Mouse (Mus musculus) heart, embryonic 13.5 days (tissue): Measurements from ENCODE around the gene Mtmr4. TPM values are rescaled to one million over a fixed set of nuclear protein-coding genes. Genes with fewer than 3 reads are reported as not detected.

Experiments used
- ATAC-seq: fragments of 200-750 bp; cut with Nextera tagmentation; 2 replicates; pipeline ENCODE4 v1.8.0; 2017; ENCODE audit warnings: moderate TSS enrichment; ENCODE audit not compliant: insufficient number of reproducible peaks, low FRiP score, low TSS enrichment; ENCODE audit errors: extremely low read depth
- H3K27ac ChIP-seq: fragments of 300-500 bp; sonication (generic); replicated peaks from 2 replicates; pipeline ENCODE4 v1.5.1; 2015; ENCODE audit warnings: moderate library complexity, mild to moderate bottlenecking, inconsistent platforms
- H3K27me3 ChIP-seq: fragments of 300-500 bp; sonication (generic); replicated peaks from 2 replicates; pipeline ENCODE4 v1.6.1; 2015; ENCODE audit warnings: mild to moderate bottlenecking, inconsistent platforms
- H3K36me3 ChIP-seq: fragments of 300-500 bp; sonication (generic); 2 replicates; pipeline ENCODE4 v1.6.1; 2015; ENCODE audit warnings: mild to moderate bottlenecking, inconsistent platforms
- H3K4me1 ChIP-seq: fragments of 300-500 bp; sonication (generic); 2 replicates; pipeline ENCODE4 v1.6.1; 2015; ENCODE audit warnings: inconsistent platforms
- H3K4me2 ChIP-seq: fragments of 300-500 bp; sonication (generic); 2 replicates; pipeline ENCODE4 v1.6.1; 2015; ENCODE audit warnings: inconsistent platforms, mild to moderate bottlenecking, moderate library complexity
- H3K4me3 ChIP-seq: fragments of 300-500 bp; sonication (generic); 2 replicates; pipeline ENCODE4 v1.5.1; 2015; ENCODE audit warnings: moderate library complexity, mild to moderate bottlenecking, inconsistent platforms
- H3K9ac ChIP-seq: fragments of 300-500 bp; sonication (generic); 2 replicates; pipeline ENCODE4 v1.6.1; 2015; ENCODE audit warnings: inconsistent platforms, mild to moderate bottlenecking, moderate library complexity
- H3K9me3 ChIP-seq: fragments of 300-500 bp; sonication (generic); 2 replicates; pipeline ENCODE4 v1.6.1; 2016; ENCODE audit warnings: inconsistent platforms
- WGBS: fragments of 180-500 bp; shearing (Covaris S2); methylation state at CpG from one replicate; pipeline ENCODE4 v1.1.7; 2015; ENCODE audit warnings: mixed read lengths; 5-methylcytosine and 5-hydroxymethylcytosine counted together
- polyA plus RNA-seq: library from polyadenylated mRNA; unstranded; fragments of >200 nt; fragmentation: Nextera tagmentation; extraction: Ambion mirVana; gene quantifications from 2 replicates; pipeline ENCODE4 v1.2.1, GENCODE M21; 2015

Mtmr4 gene
- polyA plus RNA-seq, 1 experiment from 2014 or later = 14.1 TPM

DNA sequence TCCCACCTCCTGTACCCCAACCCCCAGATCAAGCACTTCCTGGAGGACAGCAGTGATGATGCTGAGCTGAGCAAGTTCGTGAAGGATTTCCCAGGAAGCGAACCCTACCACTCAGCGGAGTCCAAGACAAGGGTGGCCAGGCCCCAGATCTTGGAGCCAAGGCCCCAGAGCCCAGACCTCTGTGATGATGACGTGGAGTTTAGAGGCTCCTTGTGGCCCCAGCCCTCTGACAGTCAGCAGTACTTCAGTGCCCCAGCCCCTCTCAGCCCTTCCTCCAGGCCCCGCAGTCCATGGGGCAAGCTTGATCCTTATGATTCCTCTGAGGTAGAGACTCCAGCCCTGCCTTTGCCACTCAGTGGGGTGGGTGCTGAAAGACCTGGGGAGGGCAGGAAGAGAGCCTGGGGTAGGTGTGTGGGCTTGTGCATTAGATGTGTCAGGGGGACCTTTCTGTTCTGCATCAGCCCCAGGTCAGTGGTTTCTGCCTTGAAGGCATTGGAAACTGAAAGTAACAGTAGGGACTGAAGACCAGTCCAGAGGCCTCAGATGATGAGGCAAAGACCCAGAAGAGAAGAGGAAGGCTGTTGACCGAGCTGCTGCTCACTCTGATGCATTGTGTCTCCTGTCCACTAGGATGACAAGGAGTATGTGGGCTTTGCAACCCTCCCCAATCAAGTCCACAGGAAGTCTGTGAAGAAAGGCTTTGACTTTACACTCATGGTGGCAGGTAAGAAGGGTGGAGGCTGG is 8.5 kb upstream of the Mtmr4 start:
- Histone ChIP-seq H3K9me3 (no peaks in the 10 kb centered on the region), H3K36me3 (no peaks in the 10 kb centered on the region), H3K4me3 (no peak overlapping the region), H3K27ac (no peak overlapping the region), H3K4me2 (no peak overlapping the region), H3K9ac (no peak overlapping the region), H3K27me3 (no peaks in the 10 kb centered on the region), H3K4me1 (peaks cover 39% of the 10 kb centered on the region)
- ATAC-seq = no peak
- 77% methylated on average over 6 of the region's 6 CpGs for WGBS

GRCm38 (mm10) chr11:87584711-87585505 is 7.1 kb upstream of the Mtmr4 start:
- Histone ChIP-seq H3K9me3 (no peaks in the 10 kb centered on the region), H3K4me1 (peaks cover 32% of the 10 kb centered on the region), H3K4me3 (no peak overlapping the region), H3K27me3 (no peaks in the 10 kb centered on the region), H3K4me2 (no peak overlapping the region), H3K27ac (peak overlapping the region; percentile 67), H3K9ac (no peak overlapping the region), H3K36me3 (no peaks in the 10 kb centered on the region)
- no peak for ATAC-seq
- 70% methylated on average over 10 of the region's 10 CpGs for WGBS

GRCm38 (mm10) chr11:87587211-87587874 is 4.6 kb upstream of the Mtmr4 start:
- no peaks in the 10 kb centered on the region for H3K36me3 ChIP-seq
- H3K4me2 ChIP-seq = no peak overlapping the region
- WGBS = 86% methylated on average over 5 of the region's 5 CpGs
- H3K9me3 ChIP-seq = no peaks in the 10 kb centered on the region
- no peak for ATAC-seq
- no peak overlapping the region for H3K27ac ChIP-seq
- H3K9ac ChIP-seq = no peak overlapping the region
- H3K4me3 ChIP-seq = no peak overlapping the region
- H3K4me1 ChIP-seq = peaks cover 32% of the 10 kb centered on the region
- H3K27me3 ChIP-seq = no peaks in the 10 kb centered on the region

- ATAC-seq = no peak
- Histone ChIP-seq H3K36me3 (peaks cover 10% of the 10 kb centered on the region), H3K4me2 (peak overlapping the region; percentile 86), H3K27ac (no peak overlapping the region), H3K9ac (peak overlapping the region; percentile 97), H3K4me3 (peak overlapping the region; percentile 88), H3K9me3 (no peaks in the 10 kb centered on the region), H3K27me3 (no peaks in the 10 kb centered on the region), H3K4me1 (peaks cover 44% of the 10 kb centered on the region)
- WGBS = 93% methylated on average over 8 of the region's 8 CpGs
These were observed 2.4 kb upstream of the Mtmr4 start for GRCm38 (mm10) chr11:87589605-87590004.

DNA sequence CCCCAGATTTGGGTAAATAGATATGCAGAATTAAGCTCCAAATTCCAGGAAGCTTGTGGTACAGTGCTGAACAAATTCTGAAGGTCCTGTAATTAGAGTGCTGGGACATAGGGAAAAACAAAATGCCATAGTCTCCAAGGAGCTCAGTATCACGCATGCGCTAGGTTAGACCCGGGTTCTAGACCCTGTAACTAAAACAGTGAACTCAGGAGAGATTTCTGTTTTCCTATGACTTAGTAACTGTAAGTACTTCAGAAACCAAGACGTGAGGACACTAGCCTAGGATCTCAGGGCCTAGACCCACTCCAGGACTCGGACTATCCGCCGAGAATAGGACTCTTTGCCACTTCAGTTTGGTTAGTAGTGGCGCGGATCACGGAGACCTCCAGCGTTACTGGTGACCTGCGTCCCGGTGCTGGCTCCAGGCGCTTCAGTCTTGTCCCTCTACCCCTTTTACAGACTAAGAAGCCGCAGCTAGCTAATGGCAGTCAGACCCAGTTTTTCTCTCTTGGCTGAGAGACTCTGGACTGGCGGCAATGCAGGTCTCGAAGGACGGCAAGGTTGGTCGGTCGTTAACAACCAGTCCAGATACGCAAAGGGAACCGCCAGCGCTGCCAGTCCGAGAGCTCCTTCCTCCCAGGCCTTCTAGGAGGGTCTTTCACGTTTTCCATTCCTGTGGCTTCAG is 979 bp upstream of the Mtmr4 start:
- Histone ChIP-seq H3K4me1 (peaks cover 44% of the 10 kb centered on the region), H3K27ac (peak overlapping the region; percentile 97), H3K9ac (peak overlapping the region; percentile 97), H3K4me3 (peak overlapping the region; percentile 88), H3K36me3 (peaks cover 12% of the 10 kb centered on the region), H3K27me3 (no peaks in the 10 kb centered on the region), H3K4me2 (peak overlapping the region; percentile 86), H3K9me3 (no peaks in the 10 kb centered on the region)
- 1% methylated on average over 25 of the region's 25 CpGs for WGBS
- no peak for ATAC-seq

DNA sequence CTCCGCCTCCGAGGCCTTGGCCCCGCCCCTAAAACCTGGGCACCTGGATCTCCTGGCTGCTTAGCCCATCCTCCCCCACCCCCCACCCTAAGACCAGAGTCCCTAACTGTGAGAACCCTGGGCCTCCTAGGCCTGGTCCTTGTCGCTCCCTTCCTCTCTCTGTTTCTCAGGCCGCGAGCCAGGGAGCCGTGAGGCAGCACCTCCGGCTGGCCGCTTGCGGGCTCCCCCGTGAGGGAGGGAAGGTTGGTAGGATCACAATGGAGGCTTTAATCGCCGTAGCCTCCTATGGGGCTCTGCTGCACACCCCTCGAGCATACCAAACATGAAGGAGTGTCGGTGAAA is 363 bp downstream of the Mtmr4 start:
- H3K4me3 ChIP-seq = peak overlapping the region; percentile 88
- peak overlapping the region; percentile 90 for H3K9ac ChIP-seq
- H3K4me1 ChIP-seq = peaks cover 56% of the 10 kb centered on the region
- peaks cover 19% of the 10 kb centered on the region for H3K36me3 ChIP-seq
- peak overlapping the region; percentile 91 for H3K4me2 ChIP-seq
- ATAC-seq = no peak
- WGBS = under 1% methylated on average over 15 of the region's 15 CpGs
- no peaks in the 10 kb centered on the region for H3K9me3 ChIP-seq
- H3K27ac ChIP-seq = peak overlapping the region; percentile 88
- H3K27me3 ChIP-seq = no peaks in the 10 kb centered on the region

DNA sequence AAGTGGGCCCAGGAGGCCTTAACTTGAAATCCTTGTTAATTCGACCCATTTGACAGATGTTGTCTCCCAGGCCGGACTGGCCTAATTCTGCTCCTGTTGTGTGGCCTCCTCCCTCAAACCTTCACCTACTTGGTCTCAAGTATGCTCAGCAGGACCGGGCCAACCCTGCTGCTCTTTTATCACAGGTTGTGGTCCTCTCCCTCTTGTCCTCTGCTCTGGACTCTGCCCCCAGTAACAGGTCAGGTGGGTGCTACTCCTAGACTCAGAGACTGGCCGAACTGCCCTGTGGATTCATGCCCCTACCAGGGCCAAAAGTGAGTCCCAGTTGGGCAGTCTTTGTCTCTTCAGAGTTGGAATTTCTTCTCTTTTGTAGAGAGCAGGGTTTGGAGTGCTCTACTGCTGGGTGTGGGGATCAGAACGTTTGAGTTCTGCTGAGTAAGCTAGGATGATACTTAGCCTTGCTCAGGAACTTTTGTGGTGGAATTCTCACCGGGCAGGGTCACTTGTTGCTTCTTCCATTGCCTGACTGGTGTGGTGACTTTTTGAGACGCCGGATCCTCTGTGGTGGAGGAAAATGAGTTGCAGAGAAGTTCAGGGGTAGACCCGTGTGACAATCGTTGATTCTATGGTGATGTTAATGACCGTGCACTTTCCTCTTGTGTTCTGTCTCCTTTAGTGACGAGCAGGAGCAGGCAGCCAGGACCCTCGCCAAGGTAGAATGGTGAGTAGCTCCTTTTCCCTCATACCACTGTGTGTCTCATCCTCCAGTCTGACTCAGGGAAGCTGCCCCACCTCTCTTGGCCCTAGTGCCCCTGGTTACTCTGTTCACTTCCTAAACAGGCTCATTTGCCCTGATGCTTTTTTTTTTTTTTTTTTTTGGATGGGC is 994 bp downstream of the Mtmr4 start:
- ATAC-seq = no peak

GRCm38 (mm10) chr11:87595327-87595841 is 3.4 kb downstream of the Mtmr4 start:
- Histone ChIP-seq H3K27ac (peak overlapping the region; percentile 66), H3K9ac (peak overlapping the region; percentile 91), H3K27me3 (no peaks in the 10 kb centered on the region), H3K4me3 (peak overlapping the region; percentile 78), H3K4me1 (peaks cover 44% of the 10 kb centered on the region), H3K4me2 (peak overlapping the region; percentile 98), H3K36me3 (peaks cover 49% of the 10 kb centered on the region), H3K9me3 (no peaks in the 10 kb centered on the region)
- ATAC-seq = peak; percentile 58
- whole genome bisulfite sequencing = 1% methylated on average over 34 of the region's 37 CpGs

More for the DNA sequence above, 994 bp downstream of the Mtmr4 start:
- Histone ChIP-seq H3K36me3 (peaks cover 25% of the 10 kb centered on the region), H3K27ac (peak overlapping the region; percentile 88), H3K9me3 (no peaks in the 10 kb centered on the region), H3K9ac (peak overlapping the region; percentile 90), H3K4me3 (peak overlapping the region; percentile 88), H3K27me3 (no peaks in the 10 kb centered on the region), H3K4me1 (peaks cover 56% of the 10 kb centered on the region), H3K4me2 (peak overlapping the region; percentile 91)
- 38% methylated on average over 13 of the region's 13 CpGs for WGBS

GRCm38 (mm10) chr11:87595976-87596375 is 4.0 kb downstream of the Mtmr4 start:
- WGBS = 15% methylated on average over 7 of the region's 7 CpGs
- peaks cover 39% of the 10 kb centered on the region for H3K4me1 ChIP-seq
- no peak for ATAC-seq
- H3K9ac ChIP-seq = peak overlapping the region; percentile 91
- peak overlapping the region; percentile 66 for H3K27ac ChIP-seq
- no peaks in the 10 kb centered on the region for H3K9me3 ChIP-seq
- peak overlapping the region; percentile 78 for H3K4me3 ChIP-seq
- H3K27me3 ChIP-seq = no peaks in the 10 kb centered on the region
- H3K4me2 ChIP-seq = peak overlapping the region; percentile 98
- H3K36me3 ChIP-seq = peaks cover 55% of the 10 kb centered on the region

GRCm38 (mm10) chr11:87596492-87596891 is 4.5 kb downstream of the Mtmr4 start:
- H3K9me3 ChIP-seq = no peaks in the 10 kb centered on the region
- peaks cover 60% of the 10 kb centered on the region for H3K36me3 ChIP-seq
- H3K4me2 ChIP-seq = peak overlapping the region; percentile 98
- H3K4me3 ChIP-seq = peak overlapping the region; percentile 78
- no peak overlapping the region for H3K27ac ChIP-seq
- H3K27me3 ChIP-seq = no peaks in the 10 kb centered on the region
- no peak for ATAC-seq
- peak overlapping the region; percentile 91 for H3K9ac ChIP-seq
- H3K4me1 ChIP-seq = peaks cover 39% of the 10 kb centered on the region
- 60% methylated on average over 2 of the region's 2 CpGs for WGBS
